In genomic region chr11:96133239-96133865, GRCm38 (mm10) we compare ENCODE assay signal across 8 mouse cellular contexts. TPM values are rescaled to one million over a fixed set of nuclear protein-coding genes. Genes with fewer than 3 reads are reported as not detected.
A peak's percentile ranks its signal among the peaks of the same experiment; 100 is the strongest.
DNase-seq lines count a peak whose midpoint lies in the region; ATAC-seq lines count a peak whose summit lies in the region.

Gene Ttll6 (plus strand): TSS chr11:96133786.

- no peaks in the 10 kb centered on the region for H3K27me3 ChIP-seq in forebrain, embryonic 16.5 days (replicated peaks; ENCODE audit: control insufficient read depth, insufficient read depth, low read length)
- no peaks in the 10 kb centered on the region for H3K27me3 ChIP-seq in intestine, embryonic 15.5 days (replicated peaks)
- H3K27me3 ChIP-seq in limb, embryonic 10.5 days (ENCODE audit: low read depth, poor library complexity, severe bottlenecking): peaks cover 56% of the 10 kb centered on the region
- H3K27me3 ChIP-seq in midbrain, embryonic 12.5 days: peaks cover 43% of the 10 kb centered on the region
- H3K27me3 ChIP-seq in stomach, embryonic 15.5 days (replicated peaks): no peaks in the 10 kb centered on the region

- H3K4me1 ChIP-seq in forebrain, embryonic 16.5 days (replicated peaks; ENCODE audit: control insufficient read depth, insufficient read depth, low read length): no peaks in the 10 kb centered on the region
- H3K4me1 ChIP-seq in intestine, embryonic 15.5 days (replicated peaks): peaks cover 4% of the 10 kb centered on the region; the same call in 1 of the 2 replicates
- peaks cover 14% of the 10 kb centered on the region for H3K4me1 ChIP-seq in limb, embryonic 10.5 days
- H3K4me1 ChIP-seq in midbrain, embryonic 12.5 days: 0 out of 2 replicates have a peak, but pooled peaks cover 7% of the 10 kb centered on the region
- H3K4me1 ChIP-seq in stomach, embryonic 15.5 days: 0 out of 2 replicates have a peak, but pooled peaks cover 3% of the 10 kb centered on the region

- WGBS in forebrain, embryonic 16.5 days: 17% methylated on average over 16 of the region's 16 CpGs
- WGBS in intestine, embryonic 15.5 days: 19% methylated on average over 16 of the region's 16 CpGs
- 27% methylated on average over 16 of the region's 16 CpGs for WGBS in limb, embryonic 10.5 days
- 20% methylated on average over 16 of the region's 16 CpGs for WGBS in midbrain, embryonic 12.5 days
- 20% methylated on average over 16 of the region's 16 CpGs for WGBS in stomach, embryonic 15.5 days

- H3K9ac ChIP-seq in forebrain, embryonic 16.5 days (replicated peaks; ENCODE audit: low read depth, low read length): no peak within 1 kb of the TSS
- H3K9ac ChIP-seq in intestine, embryonic 15.5 days: no peak within 1 kb of the TSS
- no peak within 1 kb of the TSS for H3K9ac ChIP-seq in midbrain, embryonic 12.5 days (replicated peaks)
- no peak within 1 kb of the TSS for H3K9ac ChIP-seq in stomach, embryonic 15.5 days

- no peak within 1 kb of the TSS for H3K27ac ChIP-seq in forebrain, embryonic 16.5 days (ENCODE audit: low read length)
- no peak within 1 kb of the TSS for H3K27ac ChIP-seq in intestine, embryonic 15.5 days
- no peak within 1 kb of the TSS for H3K27ac ChIP-seq in limb, embryonic 10.5 days
- H3K27ac ChIP-seq in midbrain, embryonic 12.5 days (replicated peaks): no peak within 1 kb of the TSS
- H3K27ac ChIP-seq in stomach, embryonic 15.5 days: no peak within 1 kb of the TSS

- H3K4me3 ChIP-seq in forebrain, embryonic 16.5 days (replicated peaks; ENCODE audit: low read length): no peak within 1 kb of the TSS
- no peak within 1 kb of the TSS for H3K4me3 ChIP-seq in intestine, embryonic 15.5 days (replicated peaks)
- H3K4me3 ChIP-seq in limb, embryonic 10.5 days: peak within 1 kb of the TSS; percentile 34
- no peak within 1 kb of the TSS for H3K4me3 ChIP-seq in midbrain, embryonic 12.5 days
- H3K4me3 ChIP-seq in stomach, embryonic 15.5 days (replicated peaks): no peak within 1 kb of the TSS

- no peak for ATAC-seq in forebrain, embryonic 16.5 days
- peak; percentile 44; the same call in 1 of the 2 replicates for ATAC-seq in intestine, embryonic 15.5 days
- ATAC-seq in midbrain, embryonic 12.5 days (ENCODE audit: low FRiP score, low read depth): no peak
- ATAC-seq in stomach, embryonic 15.5 days (ENCODE audit: insufficient read depth, low FRiP score, low read depth): no peak; the same call in 1 of the 2 replicates

- no peaks in the 10 kb centered on the region for H3K9me3 ChIP-seq in forebrain, embryonic 16.5 days (ENCODE audit: control insufficient read depth, low read length)
- no peaks in the 10 kb centered on the region for H3K9me3 ChIP-seq in intestine, embryonic 15.5 days
- no peaks in the 10 kb centered on the region for H3K9me3 ChIP-seq in limb, embryonic 10.5 days (replicated peaks)
- H3K9me3 ChIP-seq in midbrain, embryonic 12.5 days: no peaks in the 10 kb centered on the region
- no peaks in the 10 kb centered on the region for H3K9me3 ChIP-seq in stomach, embryonic 15.5 days

- H3K36me3 ChIP-seq in forebrain, embryonic 16.5 days (ENCODE audit: control insufficient read depth, insufficient read depth): no peaks in the 10 kb centered on the region
- no peaks in the 10 kb centered on the region for H3K36me3 ChIP-seq in intestine, embryonic 15.5 days
- no peaks in the 10 kb centered on the region for H3K36me3 ChIP-seq in limb, embryonic 10.5 days
- no peaks in the 10 kb centered on the region for H3K36me3 ChIP-seq in midbrain, embryonic 12.5 days
- no peaks in the 10 kb centered on the region for H3K36me3 ChIP-seq in stomach, embryonic 15.5 days

- H3K4me2 ChIP-seq in forebrain, embryonic 16.5 days (ENCODE audit: low read length): 0 out of 2 replicates have a peak within 1 kb of the TSS, but pooled peaks have one; percentile 0
- peak within 1 kb of the TSS; percentile 49 for H3K4me2 ChIP-seq in intestine, embryonic 15.5 days (replicated peaks)
- peak within 1 kb of the TSS; percentile 34 for H3K4me2 ChIP-seq in midbrain, embryonic 12.5 days (replicated peaks)
- peak within 1 kb of the TSS; percentile 44 for H3K4me2 ChIP-seq in stomach, embryonic 15.5 days

- peak; percentile 35 for DNase-seq in gastrocnemius, adult 18-20 months (ENCODE audit: low spot score)
- no peak for DNase-seq in gastrocnemius, postnatal 25 days
- peak; percentile 36 for DNase-seq in c-Kit-positive CD71-positive TER-119-positive erythroid progenitor cells, embryonic 14.5 days (ENCODE audit: low spot score)
- DNase-seq in limb, embryonic 10.5 days (ENCODE audit: low spot score): peak; percentile 86

RNA-seq across cellular contexts. Expression of gene Ttll6, which starts in this region (rescaled TPM):
- not detected for total RNA-seq in gastrocnemius, adult 18-20 months (2021)
- total RNA-seq in gastrocnemius, postnatal 25 days (2021): not detected
- polyA plus RNA-seq in forebrain, embryonic 16.5 days (2015; fragmentation: Nextera tagmentation; extraction: Ambion mirVana): 0.09 and 0.11 TPM in 2 replicates
- polyA plus RNA-seq in intestine, embryonic 15.5 days (2015; fragmentation: Nextera tagmentation; extraction: Ambion mirVana): 0.37 and 0.40 TPM in 2 replicates
- not detected in 2 replicates for polyA plus RNA-seq in limb, embryonic 10.5 days (2016; fragmentation: Nextera tagmentation; extraction: Ambion mirVana)
- not detected in 2 replicates for polyA plus RNA-seq in midbrain, embryonic 12.5 days (2016; fragmentation: Nextera tagmentation; extraction: Ambion mirVana)
- 0.31 and 0.36 TPM in 2 replicates for polyA plus RNA-seq in stomach, embryonic 15.5 days (2015; fragmentation: Nextera tagmentation; extraction: Ambion mirVana)

Comparison
In these comparisons a context has a peak if more than half of its experiments do, and no peak if none do; other contexts are left out.
1. Peak in DNase-seq in gastrocnemius, adult 18-20 months; RNA of the gene not detected or under 1 TPM.
2. Peak in ATAC-seq and H3K4me2 ChIP-seq in intestine, embryonic 15.5 days; RNA of the gene not detected or under 1 TPM.
3. Peak in DNase-seq and H3K4me3 ChIP-seq in limb, embryonic 10.5 days; RNA of the gene not detected or under 1 TPM.